Mouse (Mus musculus) spleen, adult 10 weeks (tissue): ENCODE data around the gene Olfr951. TPM values are rescaled to one million over a fixed set of nuclear protein-coding genes. Genes with fewer than 3 reads are reported as not detected.

ENCODE experiments used
- polyA plus RNA-seq: library from polyadenylated mRNA; stranded (reverse); fragments of 350-450 nt; fragmentation: Illumina TruSeq; extraction: RNeasy Lipid Tissue Mini Kit (QIAGEN cat#74804); gene quantifications from one replicate; pipeline ENCODE4 v1.2.3, GENCODE M21; 2015; ENCODE audit warnings: low replicate concordance; ENCODE audit not compliant: insufficient read depth

Olfr951 gene
- not detected for polyA plus RNA-seq

DNA sequence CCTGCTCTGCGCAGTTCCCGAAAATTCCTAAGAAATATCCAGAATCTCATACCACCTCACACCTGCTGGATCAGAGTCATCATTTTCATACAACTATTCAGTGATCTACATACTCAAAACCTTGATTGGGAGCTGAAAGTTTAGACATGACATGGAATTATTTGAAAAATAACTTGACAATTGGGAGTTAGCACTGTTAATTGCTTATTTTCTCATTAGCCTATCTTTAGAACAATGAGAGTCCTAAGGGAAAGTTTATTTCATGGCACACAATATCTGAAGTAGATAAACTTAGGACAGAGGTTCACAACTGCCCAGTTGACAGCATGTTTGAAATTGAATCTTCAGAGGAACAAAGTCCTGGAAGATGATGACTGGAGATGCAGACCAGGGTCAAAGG, at the start of gene Olfr951:
Gene Olfr951 (plus strand): TSS at position 301 of the 400 bp plus-strand sequence.

DNA sequence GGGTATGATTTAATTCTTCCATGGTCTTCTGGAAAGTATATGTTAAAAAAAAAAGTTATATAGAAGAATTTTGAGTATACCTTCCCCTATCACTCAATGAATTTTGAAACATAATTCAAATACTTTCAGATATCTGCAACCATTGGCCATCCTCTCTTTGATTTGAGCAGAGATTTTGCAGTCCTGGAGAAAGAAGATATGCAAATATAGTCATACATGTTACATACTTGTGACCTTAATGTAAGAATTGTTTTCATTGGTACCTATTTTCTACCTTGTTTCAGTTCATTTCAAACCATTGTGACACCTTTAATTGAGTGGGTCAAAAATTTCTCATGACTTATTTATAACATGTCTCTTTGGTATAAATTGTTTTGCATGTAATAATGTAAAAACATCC, 39.8 kb downstream of the Olfr951 start, which contains the start of gene Olfr952:
Gene Olfr952 (minus strand): TSS at position 101 of the 400 bp plus-strand sequence.

Other genes starting within 250 kb of the Olfr951 start
- not detected for gene Olfr943, start 221.1 kb upstream of the Olfr951 start, polyA plus RNA-seq
- gene Olfr944, start 185.5 kb upstream of the Olfr951 start, polyA plus RNA-seq, result not detected
- gene Olfr1537, start 137.4 kb upstream of the Olfr951 start, polyA plus RNA-seq, result not detected
- not detected for gene Olfr945, start 110.6 kb upstream of the Olfr951 start, polyA plus RNA-seq
- not detected for gene Olfr948, start 61.4 kb upstream of the Olfr951 start, polyA plus RNA-seq
- gene Olfr952, start 39.7 kb downstream of the Olfr951 start, polyA plus RNA-seq, result not detected
- gene Olfr954, start 69.3 kb downstream of the Olfr951 start, polyA plus RNA-seq, result not detected
- gene Olfr955, start 84.5 kb downstream of the Olfr951 start, polyA plus RNA-seq, result not detected
- not detected for gene Olfr44, start 106.6 kb downstream of the Olfr951 start, polyA plus RNA-seq
- not detected for gene Olfr957, start 128.4 kb downstream of the Olfr951 start, polyA plus RNA-seq
- not detected for gene Olfr958, start 166.6 kb downstream of the Olfr951 start, polyA plus RNA-seq
- not detected for gene Olfr959, start 188.2 kb downstream of the Olfr951 start, polyA plus RNA-seq
- 0.11 TPM for gene AW551984, start 217.0 kb downstream of the Olfr951 start, polyA plus RNA-seq
- gene Olfr148, start 223.2 kb downstream of the Olfr951 start, polyA plus RNA-seq, result not detected
- gene Olfr960, start 234.0 kb downstream of the Olfr951 start, polyA plus RNA-seq, result not detected